Comparison of ENCODE assay signal across 16 mouse cellular contexts in the genomic region with DNA sequence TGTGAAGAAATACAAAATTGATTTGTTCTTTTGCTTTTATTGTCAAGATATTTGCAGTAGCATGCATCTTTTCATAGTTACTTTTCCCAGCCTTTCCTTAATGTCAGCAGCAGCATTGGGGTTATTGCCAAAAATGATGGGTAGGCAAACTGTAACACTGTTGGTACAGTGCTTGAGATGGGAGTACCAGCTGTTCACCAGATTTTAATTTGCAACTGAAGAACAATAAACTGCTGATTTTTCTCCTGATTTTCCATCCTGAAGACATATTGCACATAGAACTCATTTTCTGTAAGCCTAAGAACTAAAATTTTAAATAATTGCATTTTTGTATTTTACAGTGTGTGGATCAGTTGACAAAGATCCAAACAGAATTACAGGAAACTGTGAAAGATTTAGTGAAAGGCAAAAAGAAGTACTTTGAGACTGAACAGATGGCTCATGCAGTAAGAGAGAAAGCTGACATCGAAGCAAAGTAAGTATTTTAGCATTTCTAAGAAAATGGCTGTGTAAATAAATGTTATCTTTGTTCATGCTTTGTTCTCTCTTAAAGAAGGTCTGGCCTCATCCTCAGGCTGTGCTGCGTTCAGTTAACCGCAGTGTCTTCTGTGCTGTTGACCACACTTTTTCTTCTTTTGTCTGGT.
DNase-seq lines count a peak whose midpoint lies in the region; ATAC-seq and TF ChIP-seq lines count a peak whose summit lies in the region.
"Had no signal": no experiment of that assay in that cellular context is flagged by ENCODE, and none has a peak within 500 bp of the region (broad histone marks: within the 10 kb centered on the region; RNA-seq: fewer than 3 reads in every experiment).

No protein-coding gene starts in this region.

- H3K9ac ChIP-seq in heart, postnatal 0 days (replicated peaks; ENCODE audit: low read depth, low read length) = no peak overlapping the region
- no peak overlapping the region for H3K9ac ChIP-seq in midbrain, postnatal 0 days (replicated peaks; ENCODE audit: low read length, poor library complexity, severe bottlenecking)
- no peak overlapping the region for H3K9ac ChIP-seq in midbrain, embryonic 16.5 days (ENCODE audit: low read depth, low read length)
- H3K9ac ChIP-seq: embryonic facial prominence, embryonic 12.5 days; hindbrain, embryonic 13.5 days had no signal

- H3K4me3 ChIP-seq in heart, postnatal 0 days (ENCODE audit: low read depth, low read length) = no peak overlapping the region
- no peak overlapping the region for H3K4me3 ChIP-seq in heart, embryonic 10.5 days
- H3K4me3 ChIP-seq in midbrain, postnatal 0 days (ENCODE audit: low read depth, low read length) = no peak overlapping the region
- H3K4me3 ChIP-seq in midbrain, embryonic 16.5 days (ENCODE audit: low read depth, low read length) = no peak overlapping the region
- H3K4me3 ChIP-seq: embryonic facial prominence, embryonic 12.5 days; gastrocnemius, adult 2 months; hindbrain, embryonic 13.5 days had no signal

- H3K4me1 ChIP-seq in heart, postnatal 0 days (ENCODE audit: control insufficient read depth, insufficient read depth) = no peaks in the 10 kb centered on the region
- H3K4me1 ChIP-seq in heart, embryonic 10.5 days = no peaks in the 10 kb centered on the region
- no peaks in the 10 kb centered on the region for H3K4me1 ChIP-seq in midbrain, postnatal 0 days (ENCODE audit: insufficient read depth, low read length)
- no peaks in the 10 kb centered on the region for H3K4me1 ChIP-seq in midbrain, embryonic 16.5 days (ENCODE audit: control insufficient read depth, insufficient read depth, low read length)
- H3K4me1 ChIP-seq: embryonic facial prominence, embryonic 12.5 days; hindbrain, embryonic 13.5 days had no signal

- peaks cover 9% of the 10 kb centered on the region for H3K36me3 ChIP-seq in heart, postnatal 0 days (replicated peaks; ENCODE audit: control insufficient read depth, insufficient read depth, low read length)
- peaks cover 11% of the 10 kb centered on the region for H3K36me3 ChIP-seq in heart, embryonic 10.5 days
- H3K36me3 ChIP-seq in midbrain, postnatal 0 days (ENCODE audit: insufficient read depth, low read length) = no peaks in the 10 kb centered on the region
- H3K36me3 ChIP-seq in midbrain, embryonic 16.5 days (ENCODE audit: control insufficient read depth, insufficient read depth, low read length) = peaks cover 10% of the 10 kb centered on the region; the same call in 1 of the 2 replicates

- DNase-seq in cerebellum, postnatal 10 days = peak; percentile 24 to 54
- no peak for DNase-seq in cerebellum, postnatal 4 days (ENCODE audit: low spot score in 2 of 2)
- peak; percentile 16 for DNase-seq in heart, postnatal 0 days (ENCODE audit: low spot score)
- DNase-seq in heart, embryonic 10.5 days (ENCODE audit: low spot score) = no peak
- DNase-seq in midbrain, postnatal 0 days (ENCODE audit: low spot score) = peak; percentile 17
- peak; percentile 55 for DNase-seq in telencephalon, adult 2 months (ENCODE audit: low read depth, low spot score)
- no peak for DNase-seq in cerebellum, adult 9-11 months
- DNase-seq: cerebellum, adult 11-12 months; gastrocnemius, adult 2 months; lung, adult 18-20 months had no signal

- ATAC-seq in heart, postnatal 0 days (ENCODE audit: insufficient read depth, low read depth) = no peak
- no peak for ATAC-seq in midbrain, postnatal 0 days (ENCODE audit: low FRiP score)
- ATAC-seq in midbrain, embryonic 16.5 days = no peak
- ATAC-seq: CD4-positive, CD25-positive, alpha-beta regulatory T cell, adult 4 months; intestine, postnatal 0 days had no signal

- 76% methylated on average over 3 of the region's 3 CpGs for WGBS in heart, postnatal 0 days
- WGBS in heart, embryonic 10.5 days = 78% methylated on average over 3 of the region's 3 CpGs
- WGBS in midbrain, postnatal 0 days = 82% methylated on average over 3 of the region's 3 CpGs
- WGBS in midbrain, embryonic 16.5 days = 79% methylated on average over 3 of the region's 3 CpGs

- no peak overlapping the region for H3K4me2 ChIP-seq in heart, postnatal 0 days (ENCODE audit: low read depth, low read length)
- no peak overlapping the region for H3K4me2 ChIP-seq in midbrain, postnatal 0 days (ENCODE audit: low read depth, low read length, poor library complexity, severe bottlenecking)
- no peak overlapping the region for H3K4me2 ChIP-seq in midbrain, embryonic 16.5 days (ENCODE audit: low read length)
- H3K4me2 ChIP-seq: embryonic facial prominence, embryonic 12.5 days; hindbrain, embryonic 13.5 days had no signal

- no peak overlapping the region; the same call in 1 of the 2 replicates for H3K27ac ChIP-seq in heart, postnatal 0 days (ENCODE audit: low read depth)
- H3K27ac ChIP-seq in heart, embryonic 10.5 days = no peak overlapping the region
- H3K27ac ChIP-seq in midbrain, postnatal 0 days (ENCODE audit: low read depth, low read length) = no peak overlapping the region
- H3K27ac ChIP-seq in midbrain, embryonic 16.5 days (ENCODE audit: low read length) = no peak overlapping the region
- H3K27ac ChIP-seq: embryonic facial prominence, embryonic 12.5 days; gastrocnemius, adult 2 months; hindbrain, embryonic 13.5 days had no signal

- no peak for TF ChIP-seq CTCF in heart, postnatal 0 days (IDR thresholded peaks at IDR 0.05; ENCODE audit: low read depth)
- TF ChIP-seq CTCF in midbrain, postnatal 0 days (IDR thresholded peaks at IDR 0.05) = no peak

- no peaks in the 10 kb centered on the region for H3K9me3 ChIP-seq in heart, postnatal 0 days (replicated peaks; ENCODE audit: control insufficient read depth, low read length)
- no peaks in the 10 kb centered on the region for H3K9me3 ChIP-seq in heart, embryonic 10.5 days
- no peaks in the 10 kb centered on the region for H3K9me3 ChIP-seq in midbrain, postnatal 0 days (ENCODE audit: low read length)
- no peaks in the 10 kb centered on the region for H3K9me3 ChIP-seq in midbrain, embryonic 16.5 days (replicated peaks; ENCODE audit: control insufficient read depth, low read length, poor library complexity, severe bottlenecking)
- H3K9me3 ChIP-seq: embryonic facial prominence, embryonic 12.5 days; G1E; hindbrain, embryonic 13.5 days had no signal

- TF ChIP-seq EP300 in heart, postnatal 0 days (IDR thresholded peaks at IDR 0.05; ENCODE audit: low read depth) = no peak

- no peaks in the 10 kb centered on the region for H3K27me3 ChIP-seq in heart, postnatal 0 days (ENCODE audit: control insufficient read depth, insufficient read depth, low read length)
- no peaks in the 10 kb centered on the region for H3K27me3 ChIP-seq in heart, embryonic 10.5 days (ENCODE audit: insufficient read depth, poor library complexity, severe bottlenecking)
- H3K27me3 ChIP-seq in midbrain, postnatal 0 days (ENCODE audit: insufficient read depth, low read length) = no peaks in the 10 kb centered on the region
- no peaks in the 10 kb centered on the region for H3K27me3 ChIP-seq in midbrain, embryonic 16.5 days (ENCODE audit: control insufficient read depth, insufficient read depth, low read depth, low read length)
- H3K27me3 ChIP-seq: embryonic facial prominence, embryonic 12.5 days; hindbrain, embryonic 13.5 days had no signal

Comparison
In these comparisons a context has a peak if more than half of its experiments do, and no peak if none do; other contexts are left out.
1. DNase-seq: peak in cerebellum, postnatal 10 days (2 of 2), heart, postnatal 0 days (single experiment), midbrain, postnatal 0 days (single experiment) and telencephalon, adult 2 months (single experiment); none in cerebellum, postnatal 4 days (0 of 2), heart, embryonic 10.5 days (single experiment) and cerebellum, adult 9-11 months (single experiment).